Mouse (Mus musculus): ENCODE data around the gene Glt1d1. TPM values are rescaled to one million over a fixed set of nuclear protein-coding genes. Genes with fewer than 3 reads are reported as not detected.

Glt1d1 gene
- polyA plus RNA-seq, 1 experiment from 2014 or later: 0.33 TPM

DNA sequence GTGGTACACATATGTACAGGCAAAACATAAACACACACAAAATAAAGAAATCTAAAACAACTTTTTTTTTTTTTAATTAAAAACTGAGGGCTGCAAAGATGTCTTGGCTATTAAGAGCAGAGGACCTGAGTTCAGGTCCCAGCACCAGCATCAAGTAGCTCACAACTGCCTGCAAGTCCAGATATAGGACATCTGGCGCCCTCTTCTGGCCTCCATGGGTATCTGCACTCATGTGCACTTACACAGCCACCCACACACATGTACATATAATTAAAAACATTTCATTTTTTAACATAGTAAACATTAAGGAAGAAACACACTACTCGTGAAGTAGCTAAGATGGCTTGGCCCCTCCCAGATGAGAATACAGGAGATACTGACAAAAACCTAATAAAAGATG, 26.2 kb downstream of the Glt1d1 start:
- Histone ChIP-seq H3K9me3 (ENCODE audit: control insufficient read depth, low read depth, low read length) (peaks cover 5% of the 10 kb centered on the region), H3K4me3 (ENCODE audit: low read depth, low read length) (no peak overlapping the region), H3K9ac (replicated peaks; ENCODE audit: low read depth, low read length) (no peak overlapping the region), H3K36me3 (ENCODE audit: control insufficient read depth, insufficient read depth, low read length) (no peaks in the 10 kb centered on the region), H3K4me2 (replicated peaks; ENCODE audit: low read depth, low read length) (no peak overlapping the region), H3K27ac (ENCODE audit: low read length) (no peak overlapping the region), H3K27me3 (ENCODE audit: control insufficient read depth, insufficient read depth, low read length) (no peaks in the 10 kb centered on the region), H3K4me1 (ENCODE audit: control insufficient read depth, insufficient read depth, low read length) (no peaks in the 10 kb centered on the region)
- WGBS: 87% methylated on average over 2 of the region's 2 CpGs
- ATAC-seq (ENCODE audit: insufficient number of reproducible peaks, insufficient read depth, low FRiP score, low read depth): no peak

DNA sequence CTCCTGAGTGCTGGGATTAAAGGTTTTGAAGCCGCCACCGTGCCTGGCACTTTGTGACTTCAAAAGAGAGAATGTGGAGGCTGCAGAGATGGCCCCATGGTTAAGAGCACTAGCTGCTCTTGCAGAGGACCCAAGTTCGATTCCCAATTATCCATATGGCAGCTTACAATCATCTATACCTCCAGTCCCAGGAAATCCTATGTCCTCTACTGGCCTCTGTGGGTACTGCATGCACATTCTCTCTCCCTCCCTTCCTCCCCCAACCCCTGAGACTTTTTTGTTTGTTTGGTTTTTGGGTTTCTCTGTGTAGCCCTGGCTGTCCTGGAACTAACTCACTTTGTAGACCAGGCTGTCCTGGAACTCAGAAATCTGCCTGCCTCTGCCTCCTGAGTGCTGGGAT, 27.2 kb downstream of the Glt1d1 start:
- Histone ChIP-seq H3K27me3 (ENCODE audit: control insufficient read depth, insufficient read depth, low read length) (no peaks in the 10 kb centered on the region), H3K4me1 (ENCODE audit: control insufficient read depth, insufficient read depth, low read length) (no peaks in the 10 kb centered on the region), H3K9me3 (ENCODE audit: control insufficient read depth, low read depth, low read length) (peaks cover 5% of the 10 kb centered on the region), H3K4me3 (ENCODE audit: low read depth, low read length) (no peak overlapping the region), H3K9ac (replicated peaks; ENCODE audit: low read depth, low read length) (no peak overlapping the region), H3K36me3 (ENCODE audit: control insufficient read depth, insufficient read depth, low read length) (no peaks in the 10 kb centered on the region), H3K4me2 (replicated peaks; ENCODE audit: low read depth, low read length) (no peak overlapping the region), H3K27ac (ENCODE audit: low read length) (no peak overlapping the region)
- 85% methylated on average over 3 of the region's 3 CpGs for WGBS
- no peak for ATAC-seq (ENCODE audit: insufficient number of reproducible peaks, insufficient read depth, low FRiP score, low read depth)

DNA sequence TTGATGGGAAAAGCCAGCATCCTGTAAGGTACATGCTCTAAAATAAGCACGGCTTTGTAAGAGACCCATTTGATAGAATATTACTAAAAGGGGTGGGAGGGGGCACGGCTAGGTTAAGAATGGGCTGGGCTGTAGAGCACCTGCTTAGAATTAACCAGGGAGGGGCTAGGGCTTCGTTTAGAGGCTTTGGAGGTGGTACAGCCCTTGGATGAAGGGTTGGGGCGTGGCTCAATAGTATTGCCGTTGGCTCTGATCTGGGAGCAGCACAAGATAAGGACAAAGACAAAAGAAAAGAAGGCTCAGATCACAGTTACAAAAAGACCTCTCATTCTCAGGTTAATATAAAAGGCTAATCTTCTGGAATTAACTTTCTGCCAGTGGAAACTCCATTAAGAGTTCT, 28.2 kb downstream of the Glt1d1 start:
- Histone ChIP-seq H3K36me3 (ENCODE audit: control insufficient read depth, insufficient read depth, low read length) (no peaks in the 10 kb centered on the region), H3K27me3 (ENCODE audit: control insufficient read depth, insufficient read depth, low read length) (no peaks in the 10 kb centered on the region), H3K4me1 (ENCODE audit: control insufficient read depth, insufficient read depth, low read length) (no peaks in the 10 kb centered on the region), H3K4me2 (replicated peaks; ENCODE audit: low read depth, low read length) (no peak overlapping the region), H3K27ac (ENCODE audit: low read length) (no peak overlapping the region), H3K9ac (replicated peaks; ENCODE audit: low read depth, low read length) (no peak overlapping the region), H3K4me3 (ENCODE audit: low read depth, low read length) (no peak overlapping the region), H3K9me3 (ENCODE audit: control insufficient read depth, low read depth, low read length) (peaks cover 5% of the 10 kb centered on the region)
- whole genome bisulfite sequencing: 77% methylated on average over 5 of the region's 5 CpGs
- ATAC-seq (ENCODE audit: insufficient number of reproducible peaks, insufficient read depth, low FRiP score, low read depth): no peak

DNA sequence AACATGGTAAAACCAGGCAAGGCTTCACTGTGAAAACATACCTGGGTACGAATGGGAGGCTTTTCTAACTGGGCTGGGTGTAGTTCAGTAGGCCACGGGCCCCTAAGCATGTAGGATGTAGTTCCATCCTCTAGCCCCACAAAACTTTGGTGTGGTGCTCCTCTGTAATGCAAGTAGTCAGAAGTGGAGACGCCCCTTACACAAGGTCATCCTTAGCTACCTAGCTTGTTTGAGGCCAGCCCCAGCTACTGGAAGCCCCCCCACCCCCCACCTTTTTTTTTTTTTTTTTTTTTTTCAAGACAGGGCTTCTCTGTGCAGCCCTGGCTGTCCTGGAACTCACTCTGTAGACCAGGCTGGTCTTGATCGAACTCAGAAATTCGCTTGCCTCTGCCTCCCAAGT, 28.9 kb downstream of the Glt1d1 start:
- ATAC-seq (ENCODE audit: insufficient number of reproducible peaks, insufficient read depth, low FRiP score, low read depth): no peak
- Histone ChIP-seq H3K27ac (ENCODE audit: low read length) (no peak overlapping the region), H3K9me3 (ENCODE audit: control insufficient read depth, low read depth, low read length) (peaks cover 5% of the 10 kb centered on the region), H3K36me3 (ENCODE audit: control insufficient read depth, insufficient read depth, low read length) (no peaks in the 10 kb centered on the region), H3K9ac (replicated peaks; ENCODE audit: low read depth, low read length) (no peak overlapping the region), H3K4me3 (ENCODE audit: low read depth, low read length) (no peak overlapping the region), H3K4me1 (ENCODE audit: control insufficient read depth, insufficient read depth, low read length) (no peaks in the 10 kb centered on the region), H3K27me3 (ENCODE audit: control insufficient read depth, insufficient read depth, low read length) (no peaks in the 10 kb centered on the region), H3K4me2 (replicated peaks; ENCODE audit: low read depth, low read length) (no peak overlapping the region)
- 90% methylated on average over 5 of the region's 5 CpGs for WGBS

DNA sequence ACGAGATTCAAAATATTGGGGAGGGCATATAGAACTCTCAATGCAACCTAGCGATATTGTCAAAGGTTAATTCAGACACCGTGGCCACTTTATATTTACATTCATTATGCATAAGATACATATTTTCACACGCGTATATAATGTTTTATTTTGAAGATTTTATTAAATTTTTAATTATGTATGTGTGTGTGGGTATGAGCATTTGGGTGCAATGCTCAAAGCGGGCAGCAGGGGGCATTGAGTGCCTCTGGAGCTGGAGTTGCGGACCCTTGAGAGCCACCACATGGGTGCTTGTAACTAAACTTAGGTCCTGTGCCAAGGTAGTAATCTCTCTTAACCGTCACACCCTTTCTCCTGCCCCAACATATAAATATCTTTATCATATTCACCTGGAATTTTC, 41.9 kb downstream of the Glt1d1 start:
- WGBS: 94% methylated on average over 8 of the region's 8 CpGs
- ATAC-seq (ENCODE audit: insufficient number of reproducible peaks, insufficient read depth, low FRiP score, low read depth): no peak
- Histone ChIP-seq H3K27me3 (ENCODE audit: control insufficient read depth, insufficient read depth, low read length) (no peaks in the 10 kb centered on the region), H3K4me3 (ENCODE audit: low read depth, low read length) (no peak overlapping the region), H3K27ac (ENCODE audit: low read length) (no peak overlapping the region), H3K4me1 (ENCODE audit: control insufficient read depth, insufficient read depth, low read length) (no peaks in the 10 kb centered on the region), H3K4me2 (replicated peaks; ENCODE audit: low read depth, low read length) (no peak overlapping the region), H3K9ac (replicated peaks; ENCODE audit: low read depth, low read length) (no peak overlapping the region), H3K9me3 (ENCODE audit: control insufficient read depth, low read depth, low read length) (no peaks in the 10 kb centered on the region), H3K36me3 (ENCODE audit: control insufficient read depth, insufficient read depth, low read length) (no peaks in the 10 kb centered on the region)

DNA sequence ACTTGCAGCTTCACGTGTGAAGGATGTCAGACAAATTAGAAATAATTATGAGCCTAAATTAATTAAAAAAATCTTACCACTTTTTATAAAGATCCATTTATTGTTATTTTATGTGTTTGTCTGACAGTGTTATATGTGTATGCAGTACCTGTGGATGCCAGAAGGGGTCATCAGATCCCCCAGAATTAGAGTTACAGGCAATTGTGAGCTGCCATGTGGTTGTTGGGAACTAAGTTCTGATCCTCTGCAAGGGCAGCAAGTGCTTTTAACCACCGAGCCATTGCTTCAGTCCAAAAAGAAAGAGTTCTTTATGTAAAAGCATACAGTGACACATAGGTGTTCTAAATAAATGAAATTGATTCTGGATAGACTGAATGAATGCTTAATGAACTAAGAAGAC, 45.5 kb downstream of the Glt1d1 start:
- Histone ChIP-seq H3K36me3 (ENCODE audit: control insufficient read depth, insufficient read depth, low read length) (no peaks in the 10 kb centered on the region), H3K4me2 (replicated peaks; ENCODE audit: low read depth, low read length) (no peak overlapping the region), H3K27ac (ENCODE audit: low read length) (no peak overlapping the region), H3K9me3 (ENCODE audit: control insufficient read depth, low read depth, low read length) (no peaks in the 10 kb centered on the region), H3K9ac (replicated peaks; ENCODE audit: low read depth, low read length) (no peak overlapping the region), H3K4me1 (ENCODE audit: control insufficient read depth, insufficient read depth, low read length) (no peaks in the 10 kb centered on the region), H3K4me3 (ENCODE audit: low read depth, low read length) (no peak overlapping the region), H3K27me3 (ENCODE audit: control insufficient read depth, insufficient read depth, low read length) (no peaks in the 10 kb centered on the region)
- ATAC-seq (ENCODE audit: insufficient number of reproducible peaks, insufficient read depth, low FRiP score, low read depth): no peak
- whole genome bisulfite sequencing: 87% methylated on average over 2 of the region's 2 CpGs

DNA sequence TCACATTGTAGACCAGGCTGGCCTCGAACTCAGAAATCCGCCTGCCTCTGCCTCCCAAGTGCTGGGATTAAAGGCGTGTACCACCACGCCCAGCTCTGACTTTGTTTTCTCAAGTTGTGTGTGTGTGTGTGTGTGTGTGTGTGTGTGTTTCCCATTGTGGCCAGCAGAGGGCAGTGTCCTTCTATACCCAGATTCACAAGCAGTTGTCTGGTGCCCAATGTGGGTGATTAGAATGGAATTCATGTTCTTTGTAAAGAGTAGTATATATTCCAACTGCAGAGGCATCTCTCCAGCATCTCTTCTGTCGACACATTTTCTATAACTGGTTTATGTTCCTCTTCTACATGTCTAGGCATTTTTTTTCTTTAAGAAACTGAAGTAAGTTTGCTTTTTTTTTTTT, 46.4 kb downstream of the Glt1d1 start:
- Histone ChIP-seq H3K36me3 (ENCODE audit: control insufficient read depth, insufficient read depth, low read length) (no peaks in the 10 kb centered on the region), H3K4me1 (ENCODE audit: control insufficient read depth, insufficient read depth, low read length) (no peaks in the 10 kb centered on the region), H3K4me3 (ENCODE audit: low read depth, low read length) (no peak overlapping the region), H3K9ac (replicated peaks; ENCODE audit: low read depth, low read length) (no peak overlapping the region), H3K27me3 (ENCODE audit: control insufficient read depth, insufficient read depth, low read length) (no peaks in the 10 kb centered on the region), H3K27ac (ENCODE audit: low read length) (no peak overlapping the region), H3K4me2 (replicated peaks; ENCODE audit: low read depth, low read length) (no peak overlapping the region), H3K9me3 (ENCODE audit: control insufficient read depth, low read depth, low read length) (no peaks in the 10 kb centered on the region)
- 97% methylated on average over 5 of the region's 5 CpGs for WGBS
- ATAC-seq (ENCODE audit: insufficient number of reproducible peaks, insufficient read depth, low FRiP score, low read depth): no peak

DNA sequence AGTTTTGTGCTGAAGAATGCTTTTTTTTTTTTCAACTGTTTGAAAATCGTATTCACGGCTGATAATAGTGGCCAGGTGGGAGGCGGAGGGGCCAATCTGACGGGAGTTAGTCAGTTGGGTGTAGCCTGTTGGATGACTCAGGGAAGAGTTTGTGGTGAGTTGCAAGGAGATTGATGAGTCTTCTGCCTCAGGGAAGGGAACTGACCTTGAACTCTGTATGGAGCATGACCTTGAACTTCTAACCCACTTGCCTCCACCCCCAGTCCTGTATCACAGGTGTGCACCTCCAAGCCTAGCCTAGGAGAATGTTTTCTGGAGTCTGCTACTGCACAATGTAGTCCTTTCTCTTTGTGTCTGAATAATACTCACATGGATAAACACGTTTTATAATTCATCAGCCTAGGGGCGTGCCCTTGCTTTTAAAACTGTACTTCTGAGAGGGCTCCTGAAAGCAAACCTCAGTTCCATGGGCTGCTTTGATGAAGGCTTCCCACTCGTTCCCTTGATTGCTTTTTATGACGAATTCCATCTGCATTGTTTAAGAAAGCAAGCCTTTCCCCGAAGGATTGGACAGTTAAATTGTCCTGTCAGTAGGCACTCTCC, 56.6 kb downstream of the Glt1d1 start:
- H3K27ac ChIP-seq (ENCODE audit: low read length): no peak overlapping the region
- H3K4me2 ChIP-seq (replicated peaks; ENCODE audit: low read depth, low read length): no peak overlapping the region
- H3K9ac ChIP-seq (replicated peaks; ENCODE audit: low read depth, low read length): no peak overlapping the region
- H3K9me3 ChIP-seq (ENCODE audit: control insufficient read depth, low read depth, low read length): no peaks in the 10 kb centered on the region
- H3K27me3 ChIP-seq (ENCODE audit: control insufficient read depth, insufficient read depth, low read length): no peaks in the 10 kb centered on the region
- H3K36me3 ChIP-seq (ENCODE audit: control insufficient read depth, insufficient read depth, low read length): no peaks in the 10 kb centered on the region
- no peak for ATAC-seq (ENCODE audit: insufficient number of reproducible peaks, insufficient read depth, low FRiP score, low read depth)
- H3K4me1 ChIP-seq (ENCODE audit: control insufficient read depth, insufficient read depth, low read length): no peaks in the 10 kb centered on the region
- 48% methylated on average over 9 of the region's 9 CpGs for WGBS
- H3K4me3 ChIP-seq (ENCODE audit: low read depth, low read length): no peak overlapping the region

DNA sequence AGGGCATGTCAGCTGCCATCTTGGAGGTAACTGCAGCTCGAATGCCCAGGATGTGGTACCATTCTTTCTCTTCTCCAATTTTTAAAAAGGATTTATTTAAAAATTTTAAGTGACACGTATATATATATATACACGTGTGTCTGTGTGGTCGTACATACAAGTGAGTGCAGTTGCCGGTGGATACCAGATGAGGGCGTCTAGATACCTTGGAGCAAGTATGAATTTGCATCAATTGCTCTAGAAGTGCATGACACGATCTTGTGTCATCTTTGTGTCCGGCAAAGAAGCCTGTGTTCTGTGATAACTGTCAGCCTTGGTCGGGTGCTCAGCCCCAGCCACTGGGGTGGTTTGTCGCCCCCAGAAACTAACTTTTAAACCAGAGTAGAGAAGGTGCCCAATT, 59.0 kb downstream of the Glt1d1 start:
- no peaks in the 10 kb centered on the region for H3K27me3 ChIP-seq (ENCODE audit: control insufficient read depth, insufficient read depth, low read length)
- H3K4me2 ChIP-seq (replicated peaks; ENCODE audit: low read depth, low read length): no peak overlapping the region
- no peak for ATAC-seq (ENCODE audit: insufficient number of reproducible peaks, insufficient read depth, low FRiP score, low read depth)
- H3K4me1 ChIP-seq (ENCODE audit: control insufficient read depth, insufficient read depth, low read length): no peaks in the 10 kb centered on the region
- WGBS: 87% methylated on average over 10 of the region's 10 CpGs
- no peak overlapping the region for H3K9ac ChIP-seq (replicated peaks; ENCODE audit: low read depth, low read length)
- H3K27ac ChIP-seq (ENCODE audit: low read length): no peak overlapping the region
- no peaks in the 10 kb centered on the region for H3K9me3 ChIP-seq (ENCODE audit: control insufficient read depth, low read depth, low read length)
- no peaks in the 10 kb centered on the region for H3K36me3 ChIP-seq (ENCODE audit: control insufficient read depth, insufficient read depth, low read length)
- H3K4me3 ChIP-seq (ENCODE audit: low read depth, low read length): no peak overlapping the region
